Mouse (Mus musculus) liver, embryonic 14.5 days (tissue): ENCODE measurements at regions not wholly inside any gene's neighbourhood (a gene's known extent, or its start where the extent isn't known, plus 50 kb on each side); places are given as distances from the start of the nearest gene placed in this dataset.
"Not testable (repeated sequence)": the region's sequence is repeated elsewhere in the genome, so short reads cannot be mapped to it uniquely, and the experiment has no call there.

Source experiments
- ATAC-seq: fragments of 200-750 bp; cut with Nextera tagmentation; 2 replicates; pipeline ENCODE4 v1.8.0; 2017; ENCODE audit warnings: moderate number of reproducible peaks, mild to moderate bottlenecking, moderate library complexity; ENCODE audit not compliant: insufficient read depth
- DNase-seq, 3 experiments: peaks; one replicate each; pipeline ENCODE4 v3.0.0-alpha.2; 2012 to 2013; ENCODE audit warnings: low read depth in 3 of 3, low spot score in 3 of 3
- H3K27ac ChIP-seq: fragments of 300-500 bp; sonication (generic); 2 replicates; pipeline ENCODE4 v1.5.1; 2014; ENCODE audit warnings: moderate library complexity, mild to moderate bottlenecking, control low read depth, inconsistent platforms
- H3K27me3 ChIP-seq: fragments of 300-500 bp; sonication (generic); 2 replicates; pipeline ENCODE4 v1.6.1; 2014; ENCODE audit warnings: mild to moderate bottlenecking, low read length, moderate library complexity; ENCODE audit not compliant: control insufficient read depth, insufficient read depth
- H3K36me3 ChIP-seq: fragments of 300-500 bp; sonication (generic); replicated peaks from 2 replicates; pipeline ENCODE4 v1.6.1; 2014; ENCODE audit warnings: low read depth; ENCODE audit not compliant: control insufficient read depth, insufficient read depth
- H3K4me1 ChIP-seq, 2 experiments: fragments of 200-500 bp in 1 of 2; fragments of 300-500 bp in 1 of 2; sonication (generic) in 1 of 2; replicated peaks; 2 replicates each; pipeline ENCODE4 v1.6.1; 2012 to 2014; ENCODE audit warnings: antibody characterized with exemption in 1 of 2, inconsistent platforms in 1 of 2, low read length in 1 of 2; ENCODE audit not compliant: control insufficient read depth in 2 of 2, insufficient read depth in 2 of 2
- H3K4me2 ChIP-seq: fragments of 300-500 bp; sonication (generic); 2 replicates; pipeline ENCODE4 v1.6.1; 2014; ENCODE audit warnings: low read depth, mild to moderate bottlenecking, control low read depth, moderate library complexity
- H3K4me3 ChIP-seq, 2 experiments: fragments of 200-500 bp in 1 of 2; fragments of 300-500 bp in 1 of 2; sonication (generic) in 1 of 2; 2 replicates each; pipeline ENCODE4 v1.5.1; 2012 to 2014; ENCODE audit warnings: low read depth in 2 of 2, low read length in 2 of 2, mild to moderate bottlenecking in 2 of 2, control low read depth in 1 of 2, inconsistent platforms in 1 of 2, moderate library complexity in 1 of 2; ENCODE audit not compliant: insufficient read depth in 1 of 2
- H3K9ac ChIP-seq: fragments of 300-500 bp; sonication (generic); replicated peaks from 2 replicates; pipeline ENCODE4 v1.6.1; 2014; ENCODE audit warnings: mild to moderate bottlenecking, control low read depth, moderate library complexity
- H3K9me3 ChIP-seq: fragments of 300-500 bp; sonication (generic); 2 replicates; pipeline ENCODE4 v1.6.1; 2016; ENCODE audit warnings: low read length, mixed read lengths; ENCODE audit not compliant: control insufficient read depth
- CTCF ChIP-seq: IDR thresholded peaks from 2 replicates; pipeline ENCODE4 v1.5.1; 2016; ENCODE audit warnings: antibody characterized with exemption, low read depth, control low read depth
- EP300 ChIP-seq: IDR thresholded peaks from 2 replicates; pipeline ENCODE4 v1.6.1; 2016; ENCODE audit warnings: antibody characterized with exemption, low read depth
- WGBS: fragments of 180-500 bp; shearing (Covaris S2); extraction: QIAGEN DNeasy Blood & Tissue Kit; methylation state at CpG from one replicate; pipeline ENCODE4 v1.1.7; 2014; ENCODE audit not compliant: insufficient replicate concordance; 5-methylcytosine and 5-hydroxymethylcytosine counted together

DNA sequence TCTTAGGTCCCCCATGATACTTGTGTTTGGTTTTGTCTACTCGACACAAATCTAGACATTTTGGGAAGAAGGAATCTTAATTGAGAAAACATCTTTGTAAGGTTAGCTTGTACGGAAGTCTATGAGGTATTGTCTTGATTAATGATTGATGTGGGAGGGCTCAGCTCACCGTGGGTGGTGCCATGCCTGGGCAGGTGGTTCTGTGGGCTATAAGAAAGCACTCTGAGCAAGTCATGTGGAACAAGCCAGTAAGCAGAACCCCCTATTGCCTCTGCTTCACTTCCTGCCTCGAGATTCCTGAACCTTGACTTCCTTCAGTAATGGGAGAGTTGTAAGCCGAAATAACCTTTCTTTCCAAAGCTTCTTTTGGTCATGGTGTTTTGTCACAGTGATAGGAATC lies 174.6 kb upstream of the Mpdz start:
- DNase-seq (no peak), ATAC-seq (no peak)
- H3K27ac ChIP-seq = no peak overlapping the region
- H3K9ac ChIP-seq = no peak overlapping the region
- 32% methylated on average over 5 of the region's 5 CpGs for WGBS
- H3K4me1 ChIP-seq = no peaks in the 10 kb centered on the region
- H3K36me3 ChIP-seq = no peaks in the 10 kb centered on the region
- H3K27me3 ChIP-seq = no peaks in the 10 kb centered on the region
- no peak overlapping the region for H3K4me2 ChIP-seq
- no peak overlapping the region for H3K4me3 ChIP-seq
- TF ChIP-seq CTCF (no peak), EP300 (no peak)
- H3K9me3 ChIP-seq = no peaks in the 10 kb centered on the region

DNA sequence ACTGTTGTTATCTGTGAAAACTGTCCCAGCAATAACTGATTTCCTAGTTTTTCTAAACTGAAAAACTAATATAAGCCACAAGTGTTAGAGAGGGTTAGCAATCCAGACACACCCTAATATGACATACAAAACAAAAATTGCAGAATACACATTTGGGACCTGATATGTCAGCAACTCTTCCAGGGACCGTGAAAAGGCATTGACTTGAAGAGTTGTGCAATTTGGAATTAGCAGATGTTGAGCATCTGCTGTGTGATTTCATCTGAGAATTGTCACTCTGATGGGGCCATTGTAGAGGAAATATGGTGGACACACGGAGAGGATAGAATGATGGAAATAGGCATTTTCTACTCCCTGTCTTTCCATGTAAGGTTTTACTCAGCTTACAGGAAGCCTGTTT lies 168.6 kb upstream of the Mpdz start:
- Histone ChIP-seq H3K4me3 (no peak overlapping the region), H3K4me2 (no peak overlapping the region), H3K9ac (no peak overlapping the region), H3K4me1 (no peaks in the 10 kb centered on the region), H3K27me3 (no peaks in the 10 kb centered on the region), H3K9me3 (no peaks in the 10 kb centered on the region), H3K36me3 (no peaks in the 10 kb centered on the region), H3K27ac (no peak overlapping the region)
- no peak for ATAC-seq
- 59% methylated on average over 2 of the region's 2 CpGs for WGBS
- no peak for DNase-seq
- TF ChIP-seq EP300 (no peak), CTCF (no peak)

DNA sequence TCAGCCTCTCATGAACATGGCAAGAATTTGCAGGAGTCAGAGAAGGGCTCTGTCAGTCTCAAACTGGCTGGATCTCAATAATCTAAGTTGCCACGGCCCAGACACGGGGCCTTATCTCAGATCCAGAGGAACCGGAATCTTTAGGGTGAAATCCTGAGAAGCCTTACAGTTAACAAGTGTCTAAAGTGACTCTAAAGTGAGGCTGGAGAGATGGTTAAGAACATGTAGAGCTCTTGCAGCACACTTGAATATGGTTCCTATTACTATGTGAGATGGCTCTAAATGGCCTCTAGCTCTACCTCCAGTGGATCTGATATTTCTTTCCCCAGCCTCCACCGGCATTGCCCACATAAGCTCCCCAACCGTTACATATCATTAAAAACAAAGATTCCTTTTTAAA lies 157.8 kb upstream of the Mpdz start:
- Histone ChIP-seq H3K27me3 (no peaks in the 10 kb centered on the region), H3K9ac (no peak overlapping the region), H3K4me1 (no peaks in the 10 kb centered on the region), H3K36me3 (no peaks in the 10 kb centered on the region), H3K4me3 (no peak overlapping the region), H3K9me3 (no peaks in the 10 kb centered on the region), H3K4me2 (no peak overlapping the region), H3K27ac (no peak overlapping the region)
- ATAC-seq (no peak), DNase-seq (no peak)
- WGBS = 69% methylated on average over 5 of the region's 5 CpGs
- TF ChIP-seq CTCF = no peak
- no peak for TF ChIP-seq EP300

DNA sequence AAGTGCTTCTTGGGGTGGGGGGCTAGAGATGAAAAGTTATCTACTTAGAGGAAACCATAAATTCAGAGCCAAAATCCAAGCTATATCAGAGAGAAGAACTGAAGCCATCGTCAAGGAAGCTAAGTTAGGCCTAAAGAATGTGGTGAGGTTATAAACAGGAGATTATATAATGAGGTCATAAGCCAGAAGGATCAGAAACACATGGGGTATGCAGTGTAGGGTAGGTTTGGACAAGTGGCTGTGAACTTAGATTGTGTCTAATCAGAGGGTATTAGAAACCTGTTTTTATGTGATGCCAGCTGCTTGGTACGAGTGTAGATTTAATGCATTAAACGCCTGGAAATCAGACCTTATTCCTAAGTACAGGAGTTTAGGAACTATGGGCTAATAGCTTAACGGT lies 154.8 kb upstream of the Mpdz start:
- Histone ChIP-seq H3K27ac (no peak overlapping the region), H3K36me3 (no peaks in the 10 kb centered on the region), H3K9ac (no peak overlapping the region), H3K4me1 (no peaks in the 10 kb centered on the region), H3K4me2 (no peak overlapping the region), H3K4me3 (no peak overlapping the region), H3K27me3 (no peaks in the 10 kb centered on the region), H3K9me3 (no peaks in the 10 kb centered on the region)
- TF ChIP-seq CTCF (no peak), EP300 (no peak)
- DNase-seq (no peak), ATAC-seq (no peak)
- WGBS = 57% methylated on average over 4 of the region's 4 CpGs

DNA sequence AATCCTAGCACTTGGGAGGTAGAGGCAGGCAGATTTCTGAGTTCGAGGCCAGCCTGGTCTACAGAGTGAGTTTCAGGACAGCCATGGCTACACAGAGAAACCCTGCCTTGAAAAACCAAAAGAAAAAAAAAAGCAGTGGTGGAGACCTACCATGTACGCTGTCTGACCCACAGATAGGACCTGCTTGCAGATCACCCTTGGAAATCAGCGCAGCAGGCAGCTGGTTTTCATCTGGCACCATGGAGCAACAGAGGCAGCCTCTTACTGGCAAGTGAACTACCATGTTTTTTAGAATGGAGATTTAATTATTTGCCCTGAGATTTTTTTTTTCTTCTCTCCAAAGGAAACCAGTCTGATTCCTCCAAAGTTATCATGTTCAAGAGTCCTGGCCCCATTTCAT lies 150.8 kb upstream of the Mpdz start:
- H3K4me2 ChIP-seq, H3K36me3 ChIP-seq, ATAC-seq, H3K27me3 ChIP-seq, H3K4me1 ChIP-seq, H3K27ac ChIP-seq, H3K9me3 ChIP-seq, H3K4me3 ChIP-seq, DNase-seq, H3K9ac ChIP-seq: not testable (repeated sequence)
- 56% methylated on average over 3 of the region's 3 CpGs for WGBS

DNA sequence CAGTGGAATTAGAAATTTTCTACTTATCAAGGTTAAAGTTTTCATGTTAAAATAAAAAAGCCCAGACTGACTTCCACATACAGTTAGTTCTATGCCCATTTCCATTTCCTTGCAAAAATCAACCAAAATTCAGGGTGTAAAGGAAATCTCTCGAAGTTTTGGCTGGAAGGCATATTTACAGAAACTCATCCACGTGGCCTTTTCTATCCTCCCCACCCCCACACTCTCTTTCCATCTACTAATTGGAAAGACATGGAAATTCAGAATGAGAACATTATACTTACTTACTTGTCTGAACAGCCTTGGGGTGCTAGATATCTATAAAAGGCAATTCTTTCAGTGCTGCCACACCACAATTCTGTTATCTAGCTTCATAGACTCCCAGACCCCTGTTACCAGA lies 139.9 kb upstream of the Mpdz start:
- DNase-seq = no peak
- 40% methylated on average over 2 of the region's 2 CpGs for WGBS

More for the DNA sequence above, 139.9 kb upstream of the Mpdz start:
- Histone ChIP-seq H3K36me3 (no peaks in the 10 kb centered on the region), H3K4me2 (no peak overlapping the region), H3K27me3 (no peaks in the 10 kb centered on the region), H3K9ac (no peak overlapping the region), H3K27ac (no peak overlapping the region), H3K4me1 (no peaks in the 10 kb centered on the region), H3K9me3 (no peaks in the 10 kb centered on the region), H3K4me3 (no peak overlapping the region)
- no peak for TF ChIP-seq CTCF
- TF ChIP-seq EP300 = no peak
- ATAC-seq = no peak
